Mouse (Mus musculus) bone marrow macrophage, adult 2 months (primary cell): ENCODE results near the gene Shisa8.

ENCODE experiments used
- CTCF ChIP-seq: IDR thresholded peaks from 2 replicates; pipeline ENCODE4 v1.5.1; 2012; ENCODE audit warnings: low read depth, mild to moderate bottlenecking, low read length, moderate library complexity
- POLR2A ChIP-seq: IDR thresholded peaks from 2 replicates; pipeline ENCODE4 v1.6.1; 2012; ENCODE audit warnings: mild to moderate bottlenecking, low read depth, low read length, borderline replicate concordance

GRCm38 (mm10) chr15:82208307-82208706 is 4.3 kb downstream of the Shisa8 start:
- no peak for TF ChIP-seq CTCF
- TF ChIP-seq POLR2A, result no peak
